Mouse (Mus musculus): ENCODE data around the gene Ppp1r14d.

Ppp1r14d gene

DNA sequence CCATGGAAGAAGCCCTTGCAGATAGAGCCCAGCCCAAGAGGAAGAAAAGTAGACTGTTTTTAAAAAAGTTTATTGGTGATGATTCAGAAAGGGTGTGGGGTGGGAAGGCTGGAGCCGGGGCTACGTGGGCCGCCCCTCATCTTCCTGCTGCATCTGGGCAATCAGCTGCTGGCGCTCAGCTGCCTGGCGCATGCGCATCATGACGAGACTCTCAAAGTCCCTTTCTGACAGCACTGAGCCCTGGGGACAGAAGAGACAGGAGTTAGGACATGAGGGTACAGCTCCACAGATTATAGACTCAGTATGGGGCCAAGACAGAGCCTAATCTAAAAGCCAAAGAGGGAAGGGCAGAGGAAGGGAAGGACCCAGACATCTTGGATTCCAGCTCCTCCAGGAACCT is 57.3 kb downstream of the Ppp1r14d start:
- DNase-seq (ENCODE audit: low read depth) = no peak

DNA sequence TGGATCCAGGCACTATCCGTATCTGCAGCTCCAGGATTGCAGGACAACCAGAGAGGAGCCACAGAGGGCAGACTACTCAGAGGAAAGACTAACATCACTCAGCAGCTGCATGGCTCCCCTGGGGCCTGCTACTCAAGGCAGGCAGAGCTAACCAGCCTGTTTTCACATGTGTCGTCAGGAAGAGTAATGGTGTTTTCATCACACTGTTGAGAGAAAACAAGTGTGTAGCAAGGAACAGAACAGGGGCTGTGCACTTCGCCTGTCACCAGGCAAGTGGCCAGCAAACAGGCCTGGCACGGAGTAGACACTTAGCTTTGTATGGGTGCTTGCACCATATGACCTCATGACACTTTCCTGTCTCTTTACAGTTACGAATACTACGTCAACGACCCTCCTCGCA is 58.1 kb downstream of the Ppp1r14d start:
- DNase-seq (ENCODE audit: low read depth) = no peak

DNA sequence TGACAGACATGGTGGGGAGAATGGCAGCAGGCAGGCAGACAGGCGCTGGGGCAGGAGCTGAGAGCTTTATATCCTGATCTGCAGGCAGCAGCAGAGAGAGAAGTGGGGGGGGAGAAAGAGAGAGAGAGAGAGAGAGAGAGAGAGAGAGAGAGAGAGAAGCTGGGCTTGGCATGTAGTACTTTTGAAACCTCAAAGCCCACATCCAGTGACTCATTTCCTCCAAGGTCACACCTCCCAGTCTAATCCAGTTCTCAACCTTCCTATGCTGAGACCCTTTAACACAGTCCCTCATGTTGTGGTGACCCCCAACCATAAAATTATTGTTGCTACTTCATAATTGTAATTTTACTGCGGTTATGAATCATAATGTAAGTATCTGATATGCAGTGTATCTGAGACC is 59.4 kb downstream of the Ppp1r14d start:
- DNase-seq (ENCODE audit: low read depth) = no peak

All from c-Kit-positive CD71-negative TER-119-negative erythroid progenitor cells, embryonic 14.5 days (primary cell).